Comparison of ENCODE assay signal across 26 mouse cellular contexts in the genomic region with DNA sequence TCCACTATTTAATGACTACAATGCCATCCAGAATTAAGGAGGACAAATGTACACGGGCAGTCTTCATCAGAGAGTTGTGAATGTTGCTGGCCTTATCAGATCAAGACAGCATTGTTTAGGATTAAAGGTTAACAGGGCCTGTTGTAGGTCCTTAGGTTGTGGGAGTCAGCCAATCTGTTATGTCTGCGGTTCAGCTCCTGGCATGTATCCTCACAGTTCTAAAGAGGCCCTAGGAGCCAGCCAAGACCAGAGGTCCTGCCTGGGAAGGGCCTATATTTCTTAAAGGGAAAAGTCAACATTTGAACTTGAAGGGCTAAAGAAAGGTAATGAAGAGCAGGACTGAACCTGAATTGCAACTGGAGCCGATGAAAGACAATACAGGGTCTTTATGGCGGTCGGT. TPM values are rescaled to one million over a fixed set of nuclear protein-coding genes. Genes with fewer than 3 reads are reported as not detected.
DNase-seq lines count a peak whose midpoint lies in the region; ATAC-seq lines count a peak whose summit lies in the region.
"Had no signal": no experiment of that assay in that cellular context is flagged by ENCODE, and none has a peak within 500 bp of the region (broad histone marks: within the 10 kb centered on the region; RNA-seq: fewer than 3 reads in every experiment).

No protein-coding gene starts in this region.

- no peaks in the 10 kb centered on the region for H3K27me3 ChIP-seq in lung, embryonic 15.5 days
- H3K27me3 ChIP-seq in intestine, embryonic 15.5 days (replicated peaks): no peaks in the 10 kb centered on the region
- H3K27me3 ChIP-seq: embryonic facial prominence, embryonic 13.5 days; hindbrain, embryonic 13.5 days had no signal

- H3K9ac ChIP-seq in lung, embryonic 15.5 days: no peak overlapping the region
- H3K9ac ChIP-seq in intestine, embryonic 15.5 days: no peak overlapping the region; the same call in 1 of the 2 replicates
- H3K9ac ChIP-seq: embryonic facial prominence, embryonic 13.5 days; forebrain, postnatal 0 days; hindbrain, embryonic 13.5 days had no signal

- H3K9me3 ChIP-seq in lung, embryonic 15.5 days: no peaks in the 10 kb centered on the region
- H3K9me3 ChIP-seq in intestine, embryonic 15.5 days: no peaks in the 10 kb centered on the region
- H3K9me3 ChIP-seq: embryonic facial prominence, embryonic 10.5 days; embryonic facial prominence, embryonic 13.5 days; hindbrain, embryonic 10.5 days; hindbrain, embryonic 13.5 days had no signal

- peak overlapping the region; percentile 61 for H3K27ac ChIP-seq in lung, embryonic 15.5 days
- no peak overlapping the region for H3K27ac ChIP-seq in intestine, embryonic 15.5 days
- H3K27ac ChIP-seq: embryonic facial prominence, embryonic 10.5 days; embryonic facial prominence, embryonic 13.5 days; gastrocnemius, adult 2 months; hindbrain, embryonic 10.5 days; hindbrain, embryonic 13.5 days had no signal

- WGBS in lung, embryonic 15.5 days: 47% methylated on average over 5 of the region's 5 CpGs
- WGBS in intestine, embryonic 15.5 days: 49% methylated on average over 5 of the region's 5 CpGs

- no peak for DNase-seq in lung, adult 18-20 months
- peak; percentile 31 for DNase-seq in fat pad, adult 2 months (ENCODE audit: extremely low read depth, low read depth, low spot score)
- peak; percentile 42 for DNase-seq in yolk sac, embryonic 10.5 days (ENCODE audit: low spot score)
- DNase-seq in ovary, postnatal 36 days (ENCODE audit: low spot score): no peak
- DNase-seq: adrenal gland, adult 8-10 months; adrenal gland, postnatal 25 days; cerebellum, adult 11-12 months; cerebellum, adult 8-10 months; cerebellum, postnatal 10 days; cerebellum, postnatal 36 days; embryo, embryonic 11 days; forebrain, postnatal 0 days; gastrocnemius, adult 2 months; gastrocnemius, postnatal 14 days; heart, adult 11 months had no signal

- H3K4me3 ChIP-seq in lung, embryonic 15.5 days: no peak overlapping the region
- no peak overlapping the region for H3K4me3 ChIP-seq in intestine, embryonic 15.5 days (replicated peaks)
- H3K4me3 ChIP-seq: embryonic facial prominence, embryonic 10.5 days; embryonic facial prominence, embryonic 13.5 days; erythroblast, embryonic 14.5 days; gastrocnemius, adult 2 months; hindbrain, embryonic 10.5 days; hindbrain, embryonic 13.5 days had no signal

- no peaks in the 10 kb centered on the region for H3K36me3 ChIP-seq in lung, embryonic 15.5 days
- H3K36me3 ChIP-seq in intestine, embryonic 15.5 days: no peaks in the 10 kb centered on the region
- H3K36me3 ChIP-seq: embryonic facial prominence, embryonic 10.5 days; embryonic facial prominence, embryonic 13.5 days; hindbrain, embryonic 13.5 days had no signal

- ATAC-seq in lung, embryonic 15.5 days (ENCODE audit: borderline replicate concordance, extremely low read depth, low FRiP score, low TSS enrichment): no peak
- ATAC-seq in intestine, embryonic 15.5 days: peak; percentile 67
- ATAC-seq: CD4-positive, CD25-positive, alpha-beta regulatory T cell, adult 4 months; forebrain, embryonic 14.5 days; forebrain, postnatal 0 days; hindbrain, embryonic 16.5 days had no signal

- peaks cover 45% of the 10 kb centered on the region for H3K4me1 ChIP-seq in lung, embryonic 15.5 days
- peaks cover 12% of the 10 kb centered on the region for H3K4me1 ChIP-seq in intestine, embryonic 15.5 days (replicated peaks)

- H3K4me2 ChIP-seq in lung, embryonic 15.5 days: no peak overlapping the region; the same call in 1 of the 2 replicates
- no peak overlapping the region for H3K4me2 ChIP-seq in intestine, embryonic 15.5 days (replicated peaks)
- H3K4me2 ChIP-seq: embryonic facial prominence, embryonic 13.5 days; heart, embryonic 11.5 days; hindbrain, embryonic 13.5 days had no signal

RNA-seq across cellular contexts. Expression of gene Cachd1, which starts 13.7 kb away (rescaled TPM):
- 16.1 and 19.1 TPM in 2 replicates for polyA plus RNA-seq in lung, embryonic 15.5 days (2015; fragmentation: Nextera tagmentation; extraction: Ambion mirVana)
- 13.4 and 16.7 TPM in 2 replicates for polyA plus RNA-seq in intestine, embryonic 15.5 days (2015; fragmentation: Nextera tagmentation; extraction: Ambion mirVana)
- polyA plus RNA-seq: CD4-positive, CD25-positive, alpha-beta regulatory T cell, adult 4 months had no signal

Comparison
In these comparisons a context has a peak if more than half of its experiments do, and no peak if none do; other contexts are left out.
1. DNase-seq: peak in fat pad, adult 2 months (single experiment) and yolk sac, embryonic 10.5 days (single experiment); none in lung, adult 18-20 months (0 of 2) and ovary, postnatal 36 days (single experiment).